Mouse (Mus musculus): ENCODE measurements around the gene Zfp639. TPM values are rescaled to one million over a fixed set of nuclear protein-coding genes. Genes with fewer than 3 reads are reported as not detected.

Zfp639 gene
- total RNA-seq (2021) = 10 to 100 TPM; 31.8 to 33.1 TPM
- long read RNA-seq, experiment 1, transcript Zfp639-202 (7 exons, 1,988 nt) = major isoform, 21 of 39 reads
- long read RNA-seq, experiment 1, partial matches to known transcripts = 1 of 39 reads
- long read RNA-seq, experiment 1, other reads (novel, unspliced or antisense) = 14 of 39 reads
- long read RNA-seq, experiment 2, transcript Zfp639-202 (7 exons, 1,988 nt) = major isoform, 26 of 50 reads
- long read RNA-seq, experiment 2, transcript Zfp639-205 (7 exons, 2,211 nt) = minor isoform, 5 of 50 reads
- long read RNA-seq, experiment 2, partial matches to known transcripts = 4 of 50 reads
- long read RNA-seq, experiment 2, other reads (novel, unspliced or antisense) = 14 of 50 reads

DNA sequence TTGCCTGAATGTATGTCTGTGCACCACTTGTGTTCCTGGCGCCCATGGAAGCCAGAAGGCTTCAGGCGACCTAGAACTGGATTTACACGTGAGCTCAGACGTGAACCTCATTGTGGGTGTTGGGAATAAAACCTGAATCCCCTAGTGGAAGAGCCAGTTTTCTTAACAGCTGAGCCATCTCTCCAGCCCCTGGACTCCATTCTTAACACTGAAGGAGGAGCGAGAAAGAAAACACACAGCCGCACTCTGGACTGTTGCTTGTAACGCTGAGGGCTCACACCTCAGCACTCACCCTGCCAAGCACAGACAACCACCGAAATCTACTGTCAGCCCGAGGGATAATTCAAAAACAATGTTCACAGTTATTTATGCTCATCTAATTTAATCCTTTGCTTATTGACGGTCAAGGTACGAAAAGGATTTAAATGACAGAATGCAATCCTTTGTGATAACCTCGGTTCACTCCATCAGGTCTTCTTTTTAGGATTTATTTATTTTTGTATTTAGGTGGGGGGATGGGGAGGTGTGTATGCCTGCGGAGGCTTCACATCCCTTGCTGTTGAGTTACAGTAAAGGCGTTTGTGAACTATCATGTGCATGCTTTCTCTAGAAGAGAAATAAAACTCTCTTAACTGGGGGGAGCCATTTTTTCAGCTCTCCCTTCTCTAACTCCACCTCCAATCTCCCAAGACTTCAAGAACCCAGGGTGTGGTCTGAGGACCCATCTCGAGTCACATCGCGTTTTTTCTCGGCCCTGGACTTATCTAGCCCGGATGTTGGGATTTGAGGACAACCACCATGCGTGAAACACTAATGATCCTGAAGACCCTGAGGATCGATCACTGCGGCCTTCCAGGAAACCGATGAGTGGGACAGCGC lies at the start of gene Zfp639:
Gene Zfp639 (plus strand): TSS at position 764 of the 879 bp plus-strand sequence.
- H3K27ac ChIP-seq = peak within 1 kb of the TSS; percentile 97
- no peak for TF ChIP-seq CTCF (IDR thresholded peaks at IDR 0.05)
- DNase-seq = no peak
- peak within 1 kb of the TSS; percentile 97 for H3K4me3 ChIP-seq
- intact Hi-C loops (cut with DNase I) = loop anchor here (1.0 to 5.0 kb wide), 5 partner anchors 19 to 176 kb away; partner anchors contain the start of genes Mfn1 and Pik3ca

DNA sequence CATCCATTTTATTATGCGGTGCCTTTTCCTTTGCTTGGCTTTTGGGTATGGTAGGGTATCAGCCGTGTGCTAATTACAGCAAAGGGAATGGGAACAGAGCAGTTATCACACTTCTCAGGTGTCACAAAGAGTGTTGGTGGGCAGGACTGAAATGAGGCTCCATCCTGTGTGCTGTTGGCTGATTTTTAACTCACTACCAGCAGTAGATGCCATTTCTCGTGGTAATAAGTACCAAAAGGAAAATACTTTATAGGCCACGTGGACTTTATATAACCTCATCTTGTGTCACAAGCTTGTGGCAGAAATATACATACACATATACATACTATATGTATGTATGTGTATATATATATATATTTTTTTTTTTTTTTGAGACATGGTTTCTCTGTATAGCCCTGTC lies 42.7 kb upstream of the Zfp639 start:
- no peak overlapping the region for H3K27ac ChIP-seq
- no peak overlapping the region for H3K4me3 ChIP-seq
- TF ChIP-seq CTCF (IDR thresholded peaks at IDR 0.05) = no peak
- intact Hi-C loops (cut with DNase I) = loop anchor here (5.0 kb wide), 1 partner anchor 40 kb away; no protein-coding TSS in a partner anchor
- no peak for DNase-seq

DNA sequence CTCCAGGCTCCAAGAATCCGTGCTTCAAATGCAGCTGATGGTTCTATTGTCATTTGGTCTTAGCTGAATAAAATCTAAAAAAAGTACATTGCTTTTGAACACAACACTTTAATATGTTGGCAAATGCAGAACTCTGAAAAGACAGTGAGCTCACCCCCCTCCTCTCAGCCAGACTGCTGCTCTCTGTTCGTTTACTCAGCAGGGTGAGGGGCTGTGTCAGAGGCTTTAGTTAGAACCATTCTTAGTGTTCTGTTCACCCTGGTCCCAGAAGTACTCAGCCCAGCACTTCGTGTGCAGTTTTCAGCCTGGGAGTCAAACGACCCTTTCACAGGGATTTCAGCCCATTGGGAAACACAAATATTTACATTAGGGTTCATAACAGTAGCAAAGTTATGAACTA lies 41.6 kb upstream of the Zfp639 start:
- no peak for DNase-seq
- H3K27ac ChIP-seq = no peak overlapping the region
- TF ChIP-seq CTCF (IDR thresholded peaks at IDR 0.05) = no peak
- intact Hi-C loops (cut with DNase I) = loop anchor here (5.0 kb wide), 1 partner anchor 39 kb away; no protein-coding TSS in a partner anchor
- no peak overlapping the region for H3K4me3 ChIP-seq

DNA sequence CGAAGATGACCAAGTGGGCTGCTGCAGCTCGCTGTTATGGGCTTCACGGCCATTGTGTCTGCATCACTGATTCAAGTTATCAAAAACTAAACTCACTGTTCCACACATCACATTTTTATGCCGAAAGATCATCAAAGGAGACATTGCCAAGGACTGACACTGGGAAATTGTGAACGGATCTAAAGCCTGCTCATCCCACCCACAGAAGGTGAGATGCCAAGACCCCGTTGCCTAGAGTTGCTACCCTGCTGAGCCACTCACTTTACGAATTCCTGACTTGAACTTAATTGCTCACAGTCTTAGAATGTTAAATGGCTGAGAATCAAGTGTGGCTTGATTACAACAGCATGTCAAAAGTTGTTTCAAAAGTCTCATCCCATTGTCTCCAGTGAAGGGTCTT lies 39.6 kb upstream of the Zfp639 start:
- no peak for DNase-seq
- no peak for TF ChIP-seq CTCF (IDR thresholded peaks at IDR 0.05)
- no peak overlapping the region for H3K27ac ChIP-seq
- no peak overlapping the region for H3K4me3 ChIP-seq
- intact Hi-C loops (cut with DNase I) = no loop called here

DNA sequence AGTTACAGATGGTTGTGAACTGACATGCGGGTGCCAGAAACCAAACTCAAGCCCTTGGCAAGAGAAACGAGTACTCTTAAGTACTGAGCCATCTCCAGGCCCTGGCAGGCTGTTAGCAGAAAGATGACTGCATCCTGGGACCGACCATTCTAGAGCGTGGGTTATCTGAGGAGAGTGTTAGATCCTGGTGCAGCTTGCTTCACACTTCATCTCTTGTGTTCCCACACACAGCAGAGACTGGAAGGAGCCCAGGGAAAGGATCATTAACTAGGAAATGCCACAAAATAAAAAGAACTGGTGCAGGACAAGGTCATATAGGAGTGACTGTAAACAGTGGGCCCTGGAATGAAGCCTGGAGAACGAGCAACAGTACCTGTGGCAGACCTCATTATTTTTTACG lies 39.0 kb upstream of the Zfp639 start:
- TF ChIP-seq CTCF (IDR thresholded peaks at IDR 0.05) = no peak
- Histone ChIP-seq H3K4me3 (no peak overlapping the region), H3K27ac (peak overlapping the region; percentile 6; the same call in 1 of the 2 replicates)
- peak; percentile 55 for DNase-seq
- intact Hi-C loops (cut with DNase I) = no loop called here

DNA sequence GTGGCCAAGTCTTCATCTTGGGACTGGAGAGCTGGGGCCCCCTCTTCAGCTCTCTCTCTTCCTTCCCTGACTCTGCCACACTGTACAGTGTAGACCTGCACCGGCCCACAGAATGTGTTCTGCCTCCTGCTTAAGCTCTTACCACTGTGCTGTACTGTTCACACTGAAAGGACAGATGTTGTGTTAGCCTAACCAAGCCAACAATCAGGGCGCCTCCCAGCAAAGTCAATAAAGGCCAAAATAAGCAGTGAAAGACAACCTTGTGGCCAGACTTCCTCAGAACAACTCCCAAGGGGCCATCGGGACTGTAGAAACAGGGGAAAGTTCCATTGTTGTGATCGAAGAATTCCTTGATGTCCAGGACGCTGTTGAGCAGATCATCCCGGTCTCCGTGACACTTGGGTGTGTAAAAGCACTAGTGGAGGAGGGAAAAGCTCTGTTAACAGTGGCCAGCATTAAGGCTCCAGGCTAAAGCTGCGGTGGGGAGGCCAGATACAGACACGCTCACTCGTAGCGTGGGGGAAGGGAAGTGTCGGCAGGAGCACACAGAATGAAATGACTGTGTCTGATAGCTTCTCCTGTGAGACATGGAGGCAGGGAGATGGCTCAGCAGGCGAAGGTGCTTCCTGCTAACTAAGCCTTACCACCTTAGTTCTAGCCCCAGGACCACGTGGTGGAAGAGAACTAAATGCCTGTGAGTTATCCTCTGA lies 37.7 kb upstream of the Zfp639 start:
- Histone ChIP-seq H3K4me3 (no peak overlapping the region), H3K27ac (no peak overlapping the region)
- no peak for DNase-seq
- no peak for TF ChIP-seq CTCF (IDR thresholded peaks at IDR 0.05)
- intact Hi-C loops (cut with DNase I) = no loop called here

DNA sequence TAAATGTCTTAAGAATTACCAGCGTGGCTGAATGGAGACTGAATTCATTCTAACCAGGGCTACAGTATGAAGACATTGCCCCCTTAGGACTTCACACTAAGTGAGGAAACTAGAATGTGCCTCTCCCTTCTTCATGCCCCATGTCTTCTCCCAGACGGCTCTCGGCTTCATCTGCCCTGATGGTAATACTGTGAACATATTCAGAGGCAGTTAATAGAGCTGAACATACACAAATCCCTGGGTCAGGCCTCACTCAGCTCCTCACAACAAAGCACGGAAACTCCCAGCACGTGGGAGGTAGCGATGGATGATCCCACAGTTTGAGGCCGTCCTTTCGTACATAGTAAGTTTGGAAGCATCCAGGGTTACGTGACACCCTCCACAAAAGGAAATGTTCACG lies 36.9 kb upstream of the Zfp639 start:
- no peak for TF ChIP-seq CTCF (IDR thresholded peaks at IDR 0.05)
- H3K4me3 ChIP-seq = no peak overlapping the region
- DNase-seq = no peak
- no peak overlapping the region for H3K27ac ChIP-seq
- intact Hi-C loops (cut with DNase I) = no loop called here

DNA sequence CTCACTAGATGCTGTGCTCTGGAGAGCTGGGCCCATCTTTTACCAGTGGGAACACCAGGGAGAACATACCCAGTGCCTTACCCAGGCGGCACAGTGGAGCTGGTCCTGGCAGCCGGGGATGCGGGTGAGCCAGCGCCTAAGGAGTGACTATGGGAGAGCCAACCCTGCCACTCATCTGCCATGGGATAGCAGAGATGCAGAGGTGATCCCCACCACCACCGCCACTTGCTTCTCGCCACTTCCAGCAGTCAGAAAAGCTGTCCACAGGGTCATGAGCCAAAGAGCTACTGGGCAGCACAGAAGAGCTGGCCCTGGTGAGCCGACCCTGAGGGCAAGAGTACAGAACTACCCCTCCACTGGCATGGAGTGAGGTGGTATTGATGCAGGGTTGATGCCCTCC lies 30.1 kb upstream of the Zfp639 start:
- TF ChIP-seq CTCF (IDR thresholded peaks at IDR 0.05) = no peak
- no peak overlapping the region for H3K4me3 ChIP-seq
- no peak overlapping the region for H3K27ac ChIP-seq
- intact Hi-C loops (cut with DNase I) = no loop called here
- no peak for DNase-seq

DNA sequence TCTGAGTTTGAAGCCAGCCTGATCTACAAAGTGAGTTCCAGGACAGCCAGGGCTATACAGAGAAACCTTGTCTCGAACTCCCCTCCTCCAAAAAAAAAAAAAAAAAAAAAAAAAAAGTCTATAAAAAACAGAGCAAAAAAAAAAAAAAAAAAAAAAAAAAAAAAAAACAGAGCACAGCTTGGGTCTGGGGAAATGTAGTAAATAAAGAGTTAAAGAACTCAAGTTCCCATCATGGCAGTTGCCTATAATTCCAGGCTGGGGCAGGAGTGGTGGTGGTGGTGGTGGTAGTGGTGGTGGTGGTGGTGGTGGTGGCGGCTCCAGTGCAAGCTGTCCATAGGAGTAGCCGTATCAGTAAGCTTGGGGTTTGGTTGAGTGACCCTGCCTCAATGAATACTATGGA lies 27.0 kb upstream of the Zfp639 start:
- intact Hi-C loops (cut with DNase I) = no loop called here
- Histone ChIP-seq H3K27ac (no peak overlapping the region), H3K4me3 (no peak overlapping the region)
- TF ChIP-seq CTCF (IDR thresholded peaks at IDR 0.05) = no peak
- no peak for DNase-seq

DNA sequence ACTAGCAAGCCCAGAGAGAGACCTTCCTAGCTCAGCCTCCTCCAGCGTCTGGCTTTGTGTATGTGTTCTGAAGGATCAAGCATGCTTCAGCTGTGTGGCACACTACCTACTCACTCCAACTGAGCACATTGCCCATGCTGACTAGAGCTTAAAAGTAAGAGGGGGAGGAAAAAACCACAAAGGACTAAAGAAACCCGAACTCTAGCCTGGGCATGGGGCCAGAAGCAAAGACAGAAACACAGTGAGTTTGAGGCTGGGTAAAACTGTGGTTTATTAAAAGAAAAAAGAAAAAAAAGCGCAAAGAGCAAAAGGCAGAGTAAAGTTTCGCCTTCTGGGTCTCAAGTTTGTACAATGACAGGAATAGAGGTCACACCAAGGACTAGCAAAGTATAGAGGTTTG lies 23.5 kb upstream of the Zfp639 start:
- no peak for TF ChIP-seq CTCF (IDR thresholded peaks at IDR 0.05)
- intact Hi-C loops (cut with DNase I) = no loop called here
- H3K4me3 ChIP-seq = no peak overlapping the region
- H3K27ac ChIP-seq = no peak overlapping the region
- no peak for DNase-seq

DNA sequence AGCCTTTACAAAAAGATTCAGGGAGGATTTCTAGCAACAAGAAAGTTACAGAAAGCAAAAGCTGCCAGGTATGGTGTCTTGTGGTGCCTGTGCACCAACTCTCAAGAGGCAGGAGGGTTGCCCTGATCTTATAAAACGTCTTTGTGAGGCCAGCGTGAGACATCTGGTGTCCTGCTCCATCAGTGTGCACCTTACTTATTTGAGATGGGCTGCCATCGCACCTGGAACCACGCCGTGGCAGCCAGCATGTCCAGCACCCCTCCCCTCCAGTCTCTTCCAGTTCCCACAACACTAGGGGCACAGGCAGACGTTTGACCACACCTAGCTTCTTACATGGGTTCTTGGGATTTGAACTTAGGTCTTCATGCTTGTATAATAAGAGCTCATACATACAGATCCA lies 21.9 kb upstream of the Zfp639 start:
- intact Hi-C loops (cut with DNase I) = no loop called here
- DNase-seq = no peak
- Histone ChIP-seq H3K4me3 (no peak overlapping the region), H3K27ac (no peak overlapping the region)
- TF ChIP-seq CTCF (IDR thresholded peaks at IDR 0.05) = no peak

DNA sequence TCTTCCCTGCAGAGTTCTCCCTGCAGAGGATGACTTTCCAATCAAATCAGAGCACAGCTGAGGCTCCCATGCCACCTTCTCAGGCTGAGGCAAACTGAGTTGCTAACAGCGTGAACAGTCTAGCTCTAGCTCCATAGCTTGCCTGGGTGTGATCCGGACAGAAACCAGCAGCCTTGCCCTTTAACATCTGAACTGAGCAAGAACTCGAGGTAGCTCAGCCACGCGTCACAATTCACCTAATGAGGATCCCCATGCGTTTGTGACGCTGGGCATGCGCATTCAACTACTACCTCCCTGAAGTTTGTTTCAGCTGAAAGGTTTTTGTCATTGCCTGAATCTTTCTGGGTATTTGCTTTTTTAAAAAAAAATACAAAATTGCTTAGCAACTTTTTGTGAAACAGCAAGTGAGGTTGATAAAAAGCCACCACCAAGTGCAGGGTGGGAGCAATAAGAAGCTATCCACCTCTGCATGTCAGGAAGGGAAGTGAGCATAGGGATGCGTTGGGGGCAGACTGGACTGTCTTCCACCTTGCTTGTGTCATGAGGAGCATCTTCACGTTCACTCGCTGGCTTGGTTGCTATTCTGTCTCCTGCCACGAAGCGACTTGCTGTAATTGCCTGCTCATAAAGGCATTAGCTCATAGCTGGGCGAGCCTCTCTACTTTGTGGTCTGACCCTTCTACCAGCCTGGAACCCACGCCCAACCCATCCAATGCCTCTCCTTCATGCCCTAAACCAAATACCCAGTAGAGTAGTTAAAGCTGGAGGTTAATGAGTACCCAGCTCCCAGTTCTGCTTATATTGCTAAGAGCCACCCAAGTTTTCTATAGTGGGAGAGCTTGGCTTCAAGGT lies 19.8 kb upstream of the Zfp639 start:
- no peak for DNase-seq
- intact Hi-C loops (cut with DNase I) = no loop called here
- H3K4me3 ChIP-seq = no peak overlapping the region
- H3K27ac ChIP-seq = no peak overlapping the region
- no peak for TF ChIP-seq CTCF (IDR thresholded peaks at IDR 0.05)
